Mouse (Mus musculus) T-helper 17 cell (primary cell): ENCODE measurements around the gene Phxr2.

Source experiments
- in situ Hi-C, 2 experiments: fragments of 300-600 bp; cut with MboI, MseI; formaldehyde crosslinking; loops; 1 replicate in 1 of 2; 2 replicates in 1 of 2; pipeline ENCODE4 v1.15.1; 2025; ENCODE audit warnings: high pct_unique_total_duplicates in 2 of 2

Phxr2 gene

GRCm38 (mm10) chr10:99106703-99107631, 19.2 kb downstream of the Phxr2 start, which contains the start of gene Poc1b:
Gene Poc1b, plus strand, starts transcription at chr10:99107036.
- in situ Hi-C loops, result no loop called here

GRCm38 (mm10) chr10:99106311-99106702, 19.8 kb downstream of the Phxr2 start:
- in situ Hi-C loops, result no loop called here

GRCm38 (mm10) chr10:99105522-99105921, 20.6 kb downstream of the Phxr2 start:
- in situ Hi-C loops, result no loop called here

DNA sequence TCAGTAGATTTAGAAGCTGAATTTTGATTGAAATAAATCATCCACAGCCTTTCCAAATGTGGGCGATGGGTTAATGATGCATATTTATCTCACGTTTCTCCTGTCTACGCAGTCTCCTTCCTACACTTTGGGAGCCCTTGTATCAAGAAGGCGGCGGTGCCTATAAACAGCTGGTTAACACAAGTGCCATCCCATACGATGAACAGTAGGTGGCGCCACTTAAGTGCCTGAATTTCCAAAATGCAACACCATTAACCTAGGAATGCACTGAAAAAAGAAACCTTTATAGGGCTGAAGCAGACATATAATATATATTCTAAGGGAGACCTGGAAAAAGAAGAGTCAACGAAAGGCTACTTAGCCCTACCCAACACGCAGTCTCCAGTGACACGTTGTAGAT, 28.8 kb downstream of the Phxr2 start:
- in situ Hi-C loops, result loop anchor here (5.0 to 25.0 kb wide), 3 partner anchors 55 to 1385 kb away; partner anchors contain the start of gene C030005K15Rik (in 1 of the 2)

GRCm38 (mm10) chr10:99095114-99095513, 31.0 kb downstream of the Phxr2 start:
- in situ Hi-C loops, result loop anchor here (5.0 to 25.0 kb wide), 3 partner anchors 57 to 1383 kb away; partner anchors contain the start of gene C030005K15Rik (in 1 of the 2)

DNA sequence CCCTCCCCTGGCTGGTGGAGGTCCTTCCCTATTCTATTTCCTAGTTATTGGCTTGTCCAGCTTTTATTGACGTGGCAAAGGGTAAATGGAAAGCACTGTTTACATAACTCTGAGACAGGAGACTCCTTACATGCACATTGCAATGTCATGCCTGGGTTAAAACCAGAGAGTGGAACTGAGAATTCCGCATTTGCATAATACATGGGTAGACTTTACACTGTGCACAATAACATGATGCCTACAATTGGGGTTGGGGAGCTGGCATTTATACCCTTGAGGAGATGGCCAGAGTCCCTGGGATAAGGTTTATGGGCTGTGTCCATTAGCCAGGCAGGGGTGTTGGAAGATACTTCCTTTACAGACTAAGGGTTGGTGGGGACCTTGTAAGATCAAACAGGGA, 32.8 kb downstream of the Phxr2 start:
- in situ Hi-C loops, result loop anchor here (5.0 to 25.0 kb wide), 3 partner anchors 601 to 1381 kb away; partner anchors contain the start of gene C030005K15Rik (in 1 of the 2)

DNA sequence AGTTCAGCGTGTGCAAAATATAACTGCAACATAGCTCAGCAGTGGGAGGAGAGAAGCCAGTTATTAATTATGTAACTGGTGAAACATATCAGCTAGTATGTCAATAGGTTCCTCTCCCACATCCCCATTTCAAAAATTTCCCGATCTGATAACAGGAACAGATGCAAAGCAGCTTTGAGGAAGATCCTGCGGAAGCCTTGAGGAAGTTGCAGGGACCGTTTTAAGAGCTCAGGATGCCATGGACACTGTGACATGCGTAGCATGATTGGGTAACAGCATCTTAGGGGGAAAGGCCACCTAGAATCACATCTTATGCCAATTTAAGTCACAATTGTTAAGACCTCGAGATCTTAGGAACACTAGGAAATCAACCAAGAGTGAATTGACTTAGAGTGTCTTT, 36.2 kb downstream of the Phxr2 start:
- in situ Hi-C loops, result loop anchor here (5.0 to 25.0 kb wide), 3 partner anchors 598 to 1378 kb away; partner anchors contain the start of gene C030005K15Rik (in 1 of the 2)

GRCm38 (mm10) chr10:99086029-99086428, 40.1 kb downstream of the Phxr2 start:
- in situ Hi-C loops, result loop anchor here (25.0 kb wide), 2 partner anchors 1349 to 1374 kb away; partner anchors contain the start of gene C030005K15Rik (in 1 of the 2)

DNA sequence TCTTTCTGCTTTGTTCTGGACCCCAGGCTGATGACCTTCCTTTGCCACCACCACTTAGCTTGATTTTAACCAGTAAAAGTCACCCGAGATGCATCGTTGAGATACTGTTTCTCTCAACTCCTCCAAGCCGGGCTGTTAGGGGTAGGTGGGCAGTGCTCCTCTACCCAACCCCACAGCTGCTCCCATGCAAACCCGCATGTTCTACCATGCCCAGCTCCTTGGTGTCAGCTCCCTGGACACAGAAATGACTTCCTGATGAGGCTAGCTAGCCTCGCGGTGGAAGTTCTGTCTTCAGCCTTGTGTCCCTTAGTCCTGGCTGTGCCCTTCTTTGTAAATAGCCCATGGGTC, 40.9 kb downstream of the Phxr2 start:
- in situ Hi-C loops, result loop anchor here (25.0 kb wide), 2 partner anchors 1348 to 1373 kb away; partner anchors contain the start of gene C030005K15Rik (in 1 of the 2)

- in situ Hi-C loops, result loop anchor here (5.0 to 25.0 kb wide), 3 partner anchors 592 to 1372 kb away; partner anchors contain the start of gene C030005K15Rik (in 1 of the 2)
Observed at GRCm38 (mm10) chr10:99084397-99085239, 41.5 kb downstream of the Phxr2 start.

DNA sequence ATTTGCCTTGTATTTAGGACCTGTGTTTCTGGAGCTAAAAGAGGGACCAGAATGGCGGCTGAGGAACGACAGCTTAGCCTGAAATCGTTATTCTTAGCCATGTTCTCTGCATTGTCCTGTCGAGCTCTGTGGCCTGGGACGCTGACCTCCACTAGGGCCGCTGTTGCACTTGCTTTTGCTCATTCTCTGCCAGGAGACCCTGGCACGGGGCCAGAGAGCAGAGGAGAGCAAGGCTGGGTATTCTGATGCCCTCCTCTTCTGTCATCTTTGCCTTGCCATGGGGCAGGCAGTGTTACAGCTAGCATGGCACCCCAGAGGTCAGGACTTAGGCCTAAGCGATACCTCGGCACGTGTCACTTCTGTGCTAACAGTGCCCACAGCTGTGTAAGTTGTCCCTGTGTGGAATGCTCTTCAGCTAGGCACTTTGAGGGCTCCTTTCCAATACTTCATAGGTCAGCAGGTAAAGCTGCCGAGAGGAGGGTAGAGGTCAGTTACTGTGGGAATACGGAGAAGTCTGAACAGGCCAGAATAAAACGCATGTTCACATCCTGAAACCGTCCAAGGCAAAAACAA, 42.6 kb downstream of the Phxr2 start:
- in situ Hi-C loops, result loop anchor here (5.0 to 25.0 kb wide), 3 partner anchors 591 to 1371 kb away; partner anchors contain the start of gene C030005K15Rik (in 1 of the 2)

GRCm38 (mm10) chr10:99081569-99081990, 44.5 kb downstream of the Phxr2 start:
- in situ Hi-C loops, result loop anchor here (5.0 to 25.0 kb wide), 3 partner anchors 589 to 1369 kb away; partner anchors contain the start of gene C030005K15Rik (in 1 of the 2)

DNA sequence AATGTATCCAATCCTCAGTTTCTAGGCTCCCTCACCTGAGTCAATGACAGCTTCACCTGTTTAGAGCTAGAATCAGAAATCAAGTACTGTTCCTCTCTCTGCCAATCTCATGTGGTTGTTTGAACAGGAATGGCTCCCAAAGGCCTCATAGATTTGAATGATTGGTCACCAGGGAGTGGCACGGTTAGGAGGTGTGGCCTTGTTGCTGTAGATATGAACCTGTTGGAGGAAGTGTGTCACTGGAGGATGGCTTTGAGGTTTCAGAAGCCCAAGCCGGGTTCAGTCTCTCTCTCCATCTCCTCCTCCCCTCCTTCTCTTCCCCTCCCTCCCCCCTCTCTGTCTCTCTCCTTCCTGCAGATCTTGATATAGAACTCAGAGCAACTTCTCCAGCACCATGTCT, 47.5 kb downstream of the Phxr2 start:
- in situ Hi-C loops, result loop anchor here (25.0 kb wide), 2 partner anchors 1341 to 1366 kb away; partner anchors contain the start of gene C030005K15Rik (in 1 of the 2)

- in situ Hi-C loops, result loop anchor here (25.0 kb wide), 2 partner anchors 1339 to 1364 kb away; partner anchors contain the start of gene C030005K15Rik (in 1 of the 2)
Observed at GRCm38 (mm10) chr10:99076113-99076895, 49.8 kb downstream of the Phxr2 start.
